Mouse (Mus musculus) forebrain, embryonic 14.5 days (tissue): ENCODE results near the gene Gm20388. TPM values are rescaled to one million over a fixed set of nuclear protein-coding genes. Genes with fewer than 3 reads are reported as not detected.
A peak's percentile ranks its signal among the peaks of the same experiment; 100 is the strongest.

Source experiments
- ATAC-seq: fragments of 200-750 bp; cut with Nextera tagmentation; 2 replicates; pipeline ENCODE4 v1.8.0; 2017; ENCODE audit warnings: mild to moderate bottlenecking, moderate library complexity
- DNase-seq: peaks from one replicate; pipeline ENCODE4 v3.0.0-alpha.2; 2015; ENCODE audit warnings: low spot score
- H3K27ac ChIP-seq: fragments of 300-500 bp; sonication (generic); 2 replicates; pipeline ENCODE4 v1.5.1; 2014; ENCODE audit warnings: low read depth, mild to moderate bottlenecking, control low read depth, low read length, moderate library complexity
- H3K27me3 ChIP-seq: fragments of 300-500 bp; sonication (generic); replicated peaks from 2 replicates; pipeline ENCODE4 v1.6.1; 2014; ENCODE audit warnings: low read length, control low read depth, mixed read lengths; ENCODE audit not compliant: control insufficient read depth, insufficient read depth
- H3K36me3 ChIP-seq: fragments of 300-500 bp; sonication (generic); 2 replicates; pipeline ENCODE4 v1.6.1; 2014; ENCODE audit warnings: low read length, control low read depth; ENCODE audit not compliant: control insufficient read depth, insufficient read depth
- H3K4me1 ChIP-seq: fragments of 300-500 bp; sonication (generic); 2 replicates; pipeline ENCODE4 v1.6.1; 2014; ENCODE audit warnings: antibody characterized with exemption, low read length, control low read depth; ENCODE audit not compliant: control insufficient read depth, insufficient read depth
- H3K4me2 ChIP-seq: fragments of 300-500 bp; sonication (generic); 2 replicates; pipeline ENCODE4 v1.6.1; 2014; ENCODE audit warnings: mild to moderate bottlenecking, control low read depth, low read length
- H3K4me3 ChIP-seq: fragments of 300-500 bp; sonication (generic); 2 replicates; pipeline ENCODE4 v1.5.1; 2014; ENCODE audit warnings: low read depth, low read length, control low read depth
- H3K9ac ChIP-seq: fragments of 300-500 bp; sonication (generic); 2 replicates; pipeline ENCODE4 v1.6.1; 2014; ENCODE audit warnings: mild to moderate bottlenecking, low read length, control low read depth, moderate library complexity
- H3K9me3 ChIP-seq: fragments of 300-500 bp; sonication (generic); replicated peaks from 2 replicates; pipeline ENCODE4 v1.6.1; 2016; ENCODE audit warnings: low read length, control low read depth, mixed read lengths; ENCODE audit not compliant: control insufficient read depth
- WGBS: fragments of 180-500 bp; shearing (Covaris S2); extraction: QIAGEN DNeasy Blood & Tissue Kit; methylation state at CpG from one replicate; pipeline ENCODE4 v1.1.7; 2014; 5-methylcytosine and 5-hydroxymethylcytosine counted together
- polyA plus RNA-seq: library from polyadenylated mRNA; unstranded; fragments of >200 nt; fragmentation: Nextera tagmentation; extraction: Ambion mirVana; gene quantifications from 2 replicates; pipeline ENCODE4 v1.2.1, GENCODE M21; 2014

Gm20388 gene
- polyA plus RNA-seq, 1 experiment from 2014 or later: 7.4 TPM

DNA sequence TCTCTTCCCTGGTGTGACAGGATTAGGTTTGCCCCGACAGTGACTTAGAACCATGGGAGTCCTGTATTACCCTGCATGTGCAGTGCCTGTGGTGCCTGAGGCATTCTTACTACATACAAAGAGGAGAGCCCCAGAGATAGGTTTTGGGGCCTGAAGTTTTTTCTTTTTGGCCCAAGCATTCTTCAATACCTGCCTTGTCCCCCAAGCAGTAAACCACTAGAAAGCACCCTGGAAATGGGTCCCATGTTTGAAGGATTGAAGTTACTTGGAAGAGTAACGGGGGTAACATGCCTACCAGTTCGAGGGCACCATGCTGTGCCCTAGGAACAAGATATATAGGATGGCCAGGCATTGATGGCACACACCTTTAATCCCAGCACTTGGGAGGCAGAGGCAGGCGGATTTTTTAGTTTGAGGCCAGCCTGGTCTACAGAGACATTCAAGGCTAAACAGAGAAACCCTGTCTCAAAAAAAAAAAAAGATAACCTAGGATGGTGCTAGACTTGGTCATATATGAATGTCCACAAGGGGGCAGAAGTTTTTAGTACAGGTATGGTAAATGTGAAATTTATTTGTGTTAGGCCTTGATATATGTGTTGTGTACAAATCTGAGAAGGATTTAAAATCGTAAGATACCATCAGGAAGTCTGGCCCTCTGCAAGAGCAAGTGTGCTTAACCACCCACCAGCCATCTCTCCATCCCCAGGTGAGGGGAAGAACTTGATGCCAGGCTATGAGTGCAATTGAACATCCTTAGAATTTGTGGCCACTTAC lies 3195.1 kb downstream of the Gm20388 start:
- 71% methylated on average over 5 of the region's 5 CpGs for WGBS
- no peak for ATAC-seq
- Histone ChIP-seq H3K4me1 (peaks cover 6% of the 10 kb centered on the region), H3K27ac (no peak overlapping the region), H3K4me2 (no peak overlapping the region), H3K36me3 (peaks cover 28% of the 10 kb centered on the region), H3K27me3 (no peaks in the 10 kb centered on the region), H3K9ac (no peak overlapping the region), H3K9me3 (no peaks in the 10 kb centered on the region), H3K4me3 (no peak overlapping the region)
- peak; percentile 77 for DNase-seq

DNA sequence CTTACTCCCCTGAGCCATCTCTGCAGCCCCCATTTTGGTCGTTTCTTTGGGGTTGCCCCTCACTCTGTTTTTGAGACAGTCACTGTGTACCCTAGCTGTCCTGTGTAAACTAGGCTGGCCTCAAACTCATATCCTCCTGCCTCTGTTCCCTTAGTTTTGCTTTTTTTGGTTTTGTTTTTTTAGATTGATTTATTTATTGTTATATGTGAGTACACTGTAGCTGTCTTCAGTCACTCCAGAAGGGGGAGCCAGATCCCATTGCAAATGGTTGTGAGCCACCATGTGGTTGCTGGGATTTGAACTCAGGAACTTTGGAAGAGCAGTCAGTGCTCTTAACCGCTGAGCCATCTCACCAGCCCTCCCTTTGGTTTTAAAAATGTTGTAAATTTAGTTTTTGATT lies 3195.9 kb downstream of the Gm20388 start:
- peak; percentile 30 for DNase-seq
- H3K9ac ChIP-seq: no peak overlapping the region
- no peak overlapping the region for H3K27ac ChIP-seq
- H3K36me3 ChIP-seq: peaks cover 28% of the 10 kb centered on the region
- WGBS: 40% methylated on average over 2 of the region's 2 CpGs
- H3K27me3 ChIP-seq: no peaks in the 10 kb centered on the region
- no peaks in the 10 kb centered on the region for H3K9me3 ChIP-seq
- no peak overlapping the region for H3K4me2 ChIP-seq
- H3K4me1 ChIP-seq: peaks cover 6% of the 10 kb centered on the region
- ATAC-seq: no peak
- H3K4me3 ChIP-seq: no peak overlapping the region

DNA sequence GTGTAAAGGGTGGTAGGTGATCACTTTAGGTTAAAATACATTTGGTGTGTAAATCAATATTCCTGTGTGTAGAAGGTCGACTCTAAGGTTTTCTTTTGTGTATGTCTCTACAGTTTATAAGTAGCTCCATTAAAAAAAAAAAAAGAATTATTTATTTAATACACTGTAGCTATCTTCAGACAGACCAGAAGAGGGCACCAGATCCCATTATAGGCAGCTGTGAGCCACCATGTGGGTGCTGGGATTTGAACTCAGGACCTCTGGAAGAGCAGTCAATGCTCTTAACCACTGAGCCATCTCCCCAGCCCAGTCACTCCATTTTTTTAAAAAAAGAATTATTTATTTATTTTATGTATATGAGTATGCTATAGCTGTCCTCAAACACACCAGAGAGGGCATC lies 3197.4 kb downstream of the Gm20388 start:
- DNase-seq (no peak), ATAC-seq (no peak)
- no peak overlapping the region for H3K9ac ChIP-seq
- H3K27ac ChIP-seq: no peak overlapping the region
- no peaks in the 10 kb centered on the region for H3K27me3 ChIP-seq
- no peak overlapping the region for H3K4me3 ChIP-seq
- H3K9me3 ChIP-seq: no peaks in the 10 kb centered on the region
- H3K4me2 ChIP-seq: no peak overlapping the region
- H3K36me3 ChIP-seq: peaks cover 27% of the 10 kb centered on the region
- 57% methylated on average over 1 of the region's 1 CpGs for WGBS
- peaks cover 6% of the 10 kb centered on the region for H3K4me1 ChIP-seq

DNA sequence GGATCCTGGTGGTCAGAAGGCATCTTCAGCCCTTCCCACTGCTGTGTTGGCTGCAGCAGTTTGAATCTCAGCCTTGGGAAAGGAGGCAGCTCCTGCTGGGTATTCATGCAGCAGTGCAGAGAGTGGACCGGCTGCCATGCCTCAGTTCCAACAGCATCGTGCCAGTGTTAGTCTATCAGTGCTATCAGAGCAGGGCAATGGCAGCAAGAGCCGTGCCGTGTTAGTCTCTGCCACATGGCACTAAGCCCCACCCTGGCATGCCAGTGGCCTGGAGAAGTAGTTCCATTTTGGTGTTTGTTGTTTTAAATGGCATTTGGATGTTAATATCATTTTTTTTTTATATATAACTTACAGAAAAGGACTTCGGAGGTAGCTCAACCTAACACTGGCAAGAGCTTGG lies 3198.3 kb downstream of the Gm20388 start:
- Histone ChIP-seq H3K4me3 (no peak overlapping the region), H3K36me3 (peaks cover 18% of the 10 kb centered on the region), H3K9ac (no peak overlapping the region), H3K27ac (no peak overlapping the region), H3K27me3 (no peaks in the 10 kb centered on the region), H3K4me2 (no peak overlapping the region), H3K4me1 (no peaks in the 10 kb centered on the region), H3K9me3 (no peaks in the 10 kb centered on the region)
- no peak for DNase-seq
- no peak for ATAC-seq
- WGBS: 90% methylated on average over 5 of the region's 5 CpGs

DNA sequence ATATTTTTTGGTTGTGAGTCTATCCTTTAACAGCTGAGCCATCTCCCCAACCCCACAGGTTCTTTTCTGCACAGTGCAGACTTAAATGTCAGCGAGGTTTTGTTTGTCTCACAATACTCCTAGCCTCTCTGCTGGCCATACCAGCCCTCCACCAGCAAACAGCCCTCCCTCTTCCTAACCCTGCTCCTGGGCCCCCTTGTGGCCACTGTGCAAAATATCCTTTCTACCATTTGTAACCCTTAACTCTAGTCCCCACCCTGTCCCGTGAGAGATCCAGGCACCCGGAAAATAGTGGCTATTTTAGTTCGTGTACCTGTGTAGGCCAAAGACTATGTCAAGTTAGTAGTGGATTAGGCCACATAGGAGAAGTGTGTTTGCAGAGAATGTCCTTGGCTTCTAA lies 3200.0 kb downstream of the Gm20388 start:
- ATAC-seq: peak; percentile 71
- Histone ChIP-seq H3K4me2 (no peak overlapping the region), H3K27ac (no peak overlapping the region), H3K9me3 (no peaks in the 10 kb centered on the region), H3K27me3 (peaks cover 1% of the 10 kb centered on the region; the same call in 1 of the 2 replicates), H3K9ac (no peak overlapping the region), H3K4me1 (no peaks in the 10 kb centered on the region), H3K36me3 (peaks cover under 1% of the 10 kb centered on the region), H3K4me3 (no peak overlapping the region)
- peak; percentile 62 for DNase-seq
- WGBS: 19% methylated on average over 4 of the region's 4 CpGs

DNA sequence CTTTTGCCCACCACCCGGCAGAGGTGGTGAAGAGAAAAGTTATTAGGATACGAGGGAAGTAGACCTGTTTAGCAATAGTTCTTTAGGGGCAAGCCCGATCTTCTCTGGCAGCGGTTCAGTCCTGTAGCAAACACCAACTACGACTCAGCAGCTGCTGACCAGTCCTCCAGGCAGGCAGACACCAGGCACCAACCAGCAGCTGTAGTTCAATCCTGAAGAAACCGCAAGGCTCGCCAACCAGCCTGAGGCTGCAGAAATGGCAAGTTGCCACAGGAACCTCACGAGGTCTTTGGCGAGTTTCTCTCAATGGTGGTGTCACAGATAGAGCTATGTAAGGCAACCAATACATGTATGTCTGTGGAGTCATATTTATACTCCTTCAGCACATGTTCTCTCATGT lies 3202.3 kb downstream of the Gm20388 start:
- H3K9me3 ChIP-seq: no peaks in the 10 kb centered on the region
- peaks cover 24% of the 10 kb centered on the region for H3K27me3 ChIP-seq
- no peak overlapping the region for H3K4me2 ChIP-seq
- DNase-seq: no peak
- H3K9ac ChIP-seq: no peak overlapping the region
- H3K36me3 ChIP-seq: no peaks in the 10 kb centered on the region
- H3K4me3 ChIP-seq: no peak overlapping the region
- H3K4me1 ChIP-seq: peaks cover 2% of the 10 kb centered on the region; the same call in 1 of the 2 replicates
- no peak overlapping the region for H3K27ac ChIP-seq
- 70% methylated on average over 9 of the region's 9 CpGs for WGBS
- ATAC-seq: no peak

DNA sequence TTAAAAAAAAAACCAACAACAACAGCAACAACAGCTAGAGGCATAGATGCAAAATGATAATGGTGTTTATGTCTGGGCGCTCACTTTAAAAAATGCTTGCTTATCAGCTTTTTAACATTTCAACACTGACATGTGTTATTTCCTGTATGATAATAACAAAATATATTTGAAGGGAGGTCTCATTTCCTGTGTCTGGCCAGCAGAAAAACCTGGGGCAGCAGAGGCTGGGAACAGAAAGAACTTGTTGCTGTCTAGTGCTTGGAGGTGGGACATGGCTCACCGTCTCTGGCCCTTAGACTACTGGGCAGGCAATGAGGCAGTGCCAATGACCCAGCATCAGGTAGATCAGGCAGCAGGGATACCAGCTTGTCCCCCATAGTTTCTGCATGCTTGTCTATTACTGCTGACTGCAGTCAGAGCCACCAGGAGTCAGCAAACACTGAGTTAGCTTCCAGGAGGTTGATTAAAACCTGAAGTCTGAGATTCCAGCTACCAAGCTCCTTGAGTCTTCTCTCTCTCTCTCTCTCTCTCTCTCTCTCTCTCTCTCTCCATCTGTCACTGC lies 3203.3 kb downstream of the Gm20388 start:
- peaks cover 33% of the 10 kb centered on the region for H3K27me3 ChIP-seq

DNA sequence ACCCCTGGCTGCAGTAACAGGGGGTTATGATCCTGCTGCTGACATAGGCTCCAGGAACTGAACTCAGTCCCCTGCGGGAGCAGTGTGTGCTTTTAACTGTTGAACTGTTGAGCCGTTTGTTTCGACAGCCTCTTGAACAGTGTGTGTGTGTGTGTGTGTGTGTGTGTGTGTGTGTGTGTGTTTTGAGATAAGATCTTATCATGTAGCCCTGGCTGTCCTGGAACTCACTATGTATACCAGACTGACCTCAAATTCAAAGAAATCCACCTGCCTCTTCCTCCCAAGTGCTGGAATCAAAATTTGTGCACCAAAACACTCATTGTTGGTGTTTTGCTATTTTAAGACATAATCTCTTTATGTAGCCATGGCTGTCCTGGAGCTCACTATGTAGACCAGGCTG lies 3204.0 kb downstream of the Gm20388 start:
- H3K36me3 ChIP-seq: no peaks in the 10 kb centered on the region
- WGBS: 74% methylated on average over 3 of the region's 3 CpGs
- H3K4me1 ChIP-seq: peaks cover 4% of the 10 kb centered on the region; the same call in 1 of the 2 replicates
- H3K9me3 ChIP-seq: no peaks in the 10 kb centered on the region
- H3K27ac ChIP-seq: no peak overlapping the region
- H3K9ac ChIP-seq: no peak overlapping the region
- no peak overlapping the region for H3K4me2 ChIP-seq
- peaks cover 40% of the 10 kb centered on the region for H3K27me3 ChIP-seq
- ATAC-seq (no peak), DNase-seq (no peak)
- no peak overlapping the region for H3K4me3 ChIP-seq

More for the DNA sequence above, 3203.3 kb downstream of the Gm20388 start:
- Histone ChIP-seq H3K9ac (no peak overlapping the region), H3K36me3 (no peaks in the 10 kb centered on the region), H3K27ac (no peak overlapping the region), H3K9me3 (no peaks in the 10 kb centered on the region), H3K4me1 (peaks cover 4% of the 10 kb centered on the region; the same call in 1 of the 2 replicates), H3K4me2 (no peak overlapping the region), H3K4me3 (no peak overlapping the region)
- whole genome bisulfite sequencing: 80% methylated on average over 2 of the region's 2 CpGs
- DNase-seq (no peak), ATAC-seq (no peak)

DNA sequence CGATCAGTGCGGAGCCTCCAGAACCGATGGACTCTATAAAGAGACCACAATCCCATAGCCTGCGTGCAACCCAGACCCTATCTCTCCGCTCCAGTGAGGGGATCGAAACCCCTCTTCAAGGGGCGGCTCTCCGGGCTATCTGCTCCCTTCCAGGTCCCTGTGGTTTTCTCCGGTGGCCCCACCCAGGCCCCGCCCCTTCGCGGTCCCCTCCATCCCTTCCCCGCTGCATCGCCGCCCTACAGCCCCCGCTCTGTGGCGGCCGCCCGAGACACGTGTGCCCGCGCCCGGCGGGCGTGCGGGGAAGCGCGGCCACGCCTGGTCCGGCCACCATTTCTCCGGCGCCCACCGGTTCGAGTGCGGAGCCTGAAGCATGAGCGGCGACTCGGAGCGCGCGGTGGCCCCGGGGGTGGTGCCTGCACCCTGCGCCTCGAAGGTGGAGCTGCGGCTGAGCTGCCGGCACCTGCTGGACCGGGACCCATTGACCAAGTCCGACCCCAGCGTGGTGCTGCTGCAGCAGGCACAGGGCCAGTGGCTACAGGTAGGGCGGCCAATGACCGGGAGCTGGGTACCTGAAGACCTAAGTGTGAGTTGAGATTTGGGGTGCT lies 3206.6 kb downstream of the Gm20388 start, which contains the start of gene Cpne7:
TSS of gene Cpne7 (plus strand) at position 248 of the 605 bp plus-strand sequence.
- Histone ChIP-seq H3K27me3 (peaks cover 41% of the 10 kb centered on the region), H3K27ac (no peak within 1 kb of the TSS), H3K9ac (peak within 1 kb of the TSS; percentile 54), H3K9me3 (no peaks in the 10 kb centered on the region), H3K36me3 (no peaks in the 10 kb centered on the region), H3K4me3 (peak within 1 kb of the TSS; percentile 42), H3K4me1 (peaks cover 4% of the 10 kb centered on the region; the same call in 1 of the 2 replicates), H3K4me2 (peak within 1 kb of the TSS; percentile 75)
- WGBS: under 1% methylated on average over 51 of the region's 51 CpGs
- DNase-seq: no peak
- 0 out of 2 replicates have a peak, but pooled peaks have one; percentile 18 for ATAC-seq
